Mouse (Mus musculus) bone marrow, adult 2 months (tissue): ENCODE measurements around the gene Lpar5.

Experiments
- CTCF ChIP-seq: fragments of 200-500 bp; IDR thresholded peaks from 2 replicates; pipeline ENCODE4 v1.5.1; 2011; ENCODE audit warnings: low read length, control low read depth; ENCODE audit not compliant: control insufficient read depth, insufficient read depth
- POLR2A ChIP-seq: fragments of 200-500 bp; IDR thresholded peaks from 2 replicates; pipeline ENCODE4 v1.6.1; 2011; ENCODE audit warnings: low read depth, mild to moderate bottlenecking, control low read depth, low read length, borderline replicate concordance; ENCODE audit not compliant: control insufficient read depth

DNA sequence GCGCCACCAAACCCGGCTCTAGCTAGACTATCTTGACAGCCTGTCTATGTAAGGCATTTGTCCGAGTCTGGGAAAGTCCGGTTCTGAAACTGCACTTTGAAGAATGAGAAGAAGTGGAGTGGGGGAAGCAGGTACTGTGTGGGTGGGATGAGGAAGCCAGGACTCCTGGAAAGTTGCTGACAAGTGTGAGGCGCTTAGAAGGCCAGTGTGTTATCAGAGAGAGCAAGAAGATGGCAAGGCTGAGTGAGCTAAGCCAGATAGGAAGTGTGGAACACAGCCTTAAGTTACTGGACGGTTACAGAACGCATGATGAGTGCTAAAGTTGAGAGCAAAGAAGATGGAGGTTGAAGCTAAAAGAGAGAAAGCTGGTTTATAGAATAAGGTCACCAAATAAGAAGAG is 25.6 kb upstream of the Lpar5 start:
- no peak for TF ChIP-seq CTCF
- TF ChIP-seq POLR2A = no peak
